Mouse (Mus musculus): ENCODE measurements around the gene Khsrp.

DNA sequence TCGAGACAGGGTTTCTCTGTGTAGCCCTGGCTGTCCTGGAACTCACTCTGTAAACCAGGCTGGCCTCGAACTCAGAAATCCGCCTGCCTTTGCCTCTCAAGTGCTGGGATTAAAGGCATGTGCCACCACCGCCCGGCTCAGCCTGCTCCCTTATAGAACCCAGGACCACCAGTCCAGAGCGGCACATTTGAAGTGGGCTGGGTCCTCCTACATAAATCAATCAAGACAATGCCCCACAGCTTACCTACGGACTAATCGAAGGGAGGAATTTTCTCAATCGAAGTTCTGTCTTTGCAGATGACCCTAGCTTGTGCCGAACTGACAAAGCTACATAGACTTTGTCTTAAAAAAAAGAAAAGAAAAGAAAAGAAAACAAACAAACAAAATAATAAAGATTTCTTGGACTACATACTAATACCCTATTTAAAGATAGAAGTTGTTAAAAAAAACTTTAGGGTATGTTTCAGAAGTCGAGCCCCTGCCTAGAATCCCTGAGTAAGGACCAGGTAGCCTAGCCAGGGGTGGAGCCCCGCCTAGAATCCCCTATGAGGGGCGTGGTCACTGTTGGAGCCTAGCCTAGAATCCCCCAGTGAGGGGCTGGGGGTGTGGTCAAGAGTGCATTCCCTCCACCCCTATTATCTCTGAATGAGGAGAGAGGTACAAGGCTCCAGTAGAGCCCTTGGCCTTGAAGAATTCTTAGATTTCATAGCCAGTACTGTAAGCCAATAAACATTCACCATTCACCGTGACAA is 57.2 kb downstream of the Khsrp start:
- no peak for TF ChIP-seq CTCF (IDR thresholded peaks at IDR 0.05; ENCODE audit: extremely low read depth, insufficient read depth, insufficient read length, insufficient replicate concordance)
- no peak for TF ChIP-seq POLR2A (IDR thresholded peaks at IDR 0.05; ENCODE audit: low read depth, low read length)
